Mouse (Mus musculus) small intestine, adult 2 months (tissue): ENCODE measurements around the gene E2f2. TPM values are rescaled to one million over a fixed set of nuclear protein-coding genes. Genes with fewer than 3 reads are reported as not detected.

Experiments used
- H3K27ac ChIP-seq: fragments of 200-500 bp; 2 replicates; pipeline ENCODE4 v1.5.1; 2012; ENCODE audit warnings: low read depth, low read length, control low read depth, inconsistent platforms; ENCODE audit not compliant: insufficient read depth
- H3K27me3 ChIP-seq: fragments of 200-500 bp; 2 replicates; pipeline ENCODE4 v1.6.1; 2012; ENCODE audit warnings: mild to moderate bottlenecking, moderate library complexity, low read length, inconsistent platforms; ENCODE audit not compliant: control insufficient read depth, insufficient read depth
- H3K36me3 ChIP-seq: fragments of 200-500 bp; 2 replicates; pipeline ENCODE4 v1.6.1; 2012; ENCODE audit warnings: mild to moderate bottlenecking, low read length, control low read depth, inconsistent platforms; ENCODE audit not compliant: control insufficient read depth, insufficient read depth
- H3K4me1 ChIP-seq: fragments of 200-500 bp; 2 replicates; pipeline ENCODE4 v1.6.1; 2012; ENCODE audit warnings: low read length, inconsistent platforms, mixed read lengths; ENCODE audit not compliant: control insufficient read depth, insufficient read depth, insufficient read length
- H3K4me3 ChIP-seq: fragments of 200-500 bp; 2 replicates; pipeline ENCODE4 v1.5.1; 2012; ENCODE audit warnings: low read depth, mild to moderate bottlenecking, control low read depth, inconsistent platforms, low read length, moderate library complexity
- CTCF ChIP-seq: fragments of 200-500 bp; IDR thresholded peaks from 2 replicates; pipeline ENCODE4 v1.5.1; 2012; ENCODE audit warnings: low read depth, mild to moderate bottlenecking, control low read depth, inconsistent platforms, low read length, moderate library complexity, mixed read lengths; ENCODE audit not compliant: insufficient replicate concordance, insufficient read length; ENCODE audit errors: extremely low read depth
- POLR2A ChIP-seq: fragments of 200-500 bp; IDR thresholded peaks from 2 replicates; pipeline ENCODE4 v1.6.1; 2012; ENCODE audit warnings: low read depth, mild to moderate bottlenecking, control low read depth, inconsistent platforms, low read length, moderate library complexity
- WGBS: fragments of 180-500 bp; shearing (Covaris S2); methylation state at CpG from one replicate; pipeline ENCODE4 v1.1.7; 2018; 5-methylcytosine and 5-hydroxymethylcytosine counted together
- polyA plus RNA-seq: library from polyadenylated mRNA; depleted of rRNA; stranded (reverse); fragments of >200 nt; gene quantifications from 2 replicates; pipeline ENCODE4 v1.2.3, GENCODE M21; 2012

E2f2 gene
- polyA plus RNA-seq, 1 experiment: 11.5 TPM

GRCm38 (mm10) chr4:136220133-136220775, 48.1 kb downstream of the E2f2 start:
- no peak overlapping the region for H3K4me3 ChIP-seq
- H3K27ac ChIP-seq: no peak overlapping the region
- WGBS: 49% methylated on average over 17 of the region's 17 CpGs
- H3K36me3 ChIP-seq: no peaks in the 10 kb centered on the region
- TF ChIP-seq POLR2A (no peak), CTCF (no peak)
- peaks cover 7% of the 10 kb centered on the region for H3K4me1 ChIP-seq
- no peaks in the 10 kb centered on the region for H3K27me3 ChIP-seq

GRCm38 (mm10) chr4:136223549-136224239, 51.5 kb downstream of the E2f2 start:
- no peak overlapping the region for H3K27ac ChIP-seq
- H3K4me1 ChIP-seq: peaks cover 5% of the 10 kb centered on the region; the same call in 1 of the 2 replicates
- no peaks in the 10 kb centered on the region for H3K36me3 ChIP-seq
- no peak overlapping the region for H3K4me3 ChIP-seq
- WGBS: 79% methylated on average over 13 of the region's 13 CpGs
- TF ChIP-seq POLR2A: no peak
- no peak for TF ChIP-seq CTCF
- no peaks in the 10 kb centered on the region for H3K27me3 ChIP-seq

DNA sequence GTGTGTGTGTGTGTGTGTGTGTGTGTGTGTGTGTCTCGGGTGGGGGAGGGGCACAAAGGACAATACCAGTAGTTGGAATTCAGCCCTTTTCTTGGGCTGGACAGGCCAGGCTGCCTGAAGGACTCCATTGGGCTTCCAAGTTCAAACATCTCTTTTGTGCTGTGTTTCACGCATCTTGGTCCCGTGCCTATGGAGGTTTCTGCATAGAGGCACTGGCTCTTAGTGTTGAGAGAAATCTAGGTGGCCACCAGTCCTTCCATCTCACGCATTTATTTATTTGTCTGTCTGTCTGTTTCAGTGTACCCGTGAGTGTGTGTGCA, 52.0 kb downstream of the E2f2 start:
- TF ChIP-seq CTCF: no peak
- no peak for TF ChIP-seq POLR2A
- no peaks in the 10 kb centered on the region for H3K36me3 ChIP-seq
- 63% methylated on average over 5 of the region's 5 CpGs for WGBS
- H3K4me1 ChIP-seq: peaks cover 5% of the 10 kb centered on the region; the same call in 1 of the 2 replicates
- no peaks in the 10 kb centered on the region for H3K27me3 ChIP-seq
- no peak overlapping the region for H3K4me3 ChIP-seq
- H3K27ac ChIP-seq: no peak overlapping the region

DNA sequence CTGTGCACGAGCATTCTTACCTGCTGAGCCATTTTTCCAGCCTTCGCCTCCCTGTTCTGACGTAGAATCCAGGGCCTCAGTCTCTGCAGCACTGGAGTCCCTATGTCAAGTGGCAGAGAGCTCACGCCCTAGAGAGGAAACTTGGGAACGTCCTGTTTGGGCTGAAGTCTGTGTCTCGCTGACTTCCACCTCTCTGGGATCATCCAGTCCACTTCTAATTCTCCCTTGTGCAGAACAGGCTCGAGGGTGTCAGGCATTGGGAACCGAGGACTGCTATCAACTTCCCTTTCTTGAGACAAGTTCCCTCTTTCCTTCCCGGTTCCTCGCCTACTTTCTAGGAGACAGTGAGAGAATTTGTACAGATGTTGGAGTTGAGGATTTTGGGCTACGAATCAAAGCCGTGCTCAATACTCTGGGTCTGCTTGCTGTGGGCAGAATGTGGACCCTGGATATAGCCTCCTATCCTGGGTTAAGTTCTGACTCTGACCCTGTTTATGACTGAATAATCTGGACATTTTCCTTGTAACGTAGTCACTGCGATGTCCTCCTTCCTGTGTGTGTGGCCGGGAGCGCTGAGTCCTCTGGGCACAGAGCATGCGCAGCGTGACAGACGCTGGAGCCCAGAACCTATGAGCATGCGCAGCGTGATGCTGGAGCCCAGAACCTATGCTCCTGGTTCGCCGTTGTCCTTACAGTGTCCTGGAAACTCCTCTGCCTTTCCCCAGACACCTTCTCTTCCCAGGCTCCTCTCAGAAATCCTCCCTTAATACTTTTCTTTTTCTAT, 52.7 kb downstream of the E2f2 start:
- 76% methylated on average over 23 of the region's 23 CpGs for WGBS
- no peaks in the 10 kb centered on the region for H3K36me3 ChIP-seq
- H3K4me3 ChIP-seq: no peak overlapping the region
- H3K27ac ChIP-seq: no peak overlapping the region; the same call in 1 of the 2 replicates
- 0 out of 2 replicates have a peak, but pooled peaks cover 5% of the 10 kb centered on the region for H3K4me1 ChIP-seq
- TF ChIP-seq CTCF (no peak), POLR2A (no peak)
- no peaks in the 10 kb centered on the region for H3K27me3 ChIP-seq

- H3K4me1 ChIP-seq: peaks cover 7% of the 10 kb centered on the region; the same call in 1 of the 2 replicates
- WGBS: 83% methylated on average over 7 of the region's 7 CpGs
- TF ChIP-seq CTCF (no peak), POLR2A (no peak)
- H3K27me3 ChIP-seq: no peaks in the 10 kb centered on the region
- H3K4me3 ChIP-seq: no peak overlapping the region
- no peaks in the 10 kb centered on the region for H3K36me3 ChIP-seq
- H3K27ac ChIP-seq: no peak overlapping the region
These were observed 55.2 kb downstream of the E2f2 start for GRCm38 (mm10) chr4:136227408-136227807.

DNA sequence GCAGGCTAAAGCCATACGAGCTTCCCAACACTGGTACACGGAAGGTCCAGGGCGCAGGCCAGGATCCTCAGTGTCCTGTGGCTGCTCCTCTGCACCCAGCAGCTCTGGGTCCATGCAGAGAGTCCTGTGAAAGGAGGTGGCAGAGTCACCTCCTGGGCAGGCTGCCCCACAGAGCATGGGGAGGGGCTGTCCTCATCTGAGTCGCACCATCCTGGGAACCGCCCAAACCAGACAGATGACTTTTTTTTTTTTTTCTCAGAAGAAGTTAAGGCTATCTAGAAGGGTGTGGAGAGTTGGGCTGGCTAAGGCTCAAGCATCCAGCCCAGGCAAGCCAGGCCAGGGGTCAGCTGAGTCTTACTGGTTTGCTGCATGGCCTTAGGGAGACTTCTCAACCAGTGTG, 56.4 kb downstream of the E2f2 start:
- no peaks in the 10 kb centered on the region for H3K27me3 ChIP-seq
- peaks cover 7% of the 10 kb centered on the region; the same call in 1 of the 2 replicates for H3K4me1 ChIP-seq
- H3K36me3 ChIP-seq: no peaks in the 10 kb centered on the region
- no peak overlapping the region for H3K4me3 ChIP-seq
- WGBS: 55% methylated on average over 5 of the region's 5 CpGs
- no peak overlapping the region for H3K27ac ChIP-seq
- TF ChIP-seq CTCF (no peak), POLR2A (no peak)

DNA sequence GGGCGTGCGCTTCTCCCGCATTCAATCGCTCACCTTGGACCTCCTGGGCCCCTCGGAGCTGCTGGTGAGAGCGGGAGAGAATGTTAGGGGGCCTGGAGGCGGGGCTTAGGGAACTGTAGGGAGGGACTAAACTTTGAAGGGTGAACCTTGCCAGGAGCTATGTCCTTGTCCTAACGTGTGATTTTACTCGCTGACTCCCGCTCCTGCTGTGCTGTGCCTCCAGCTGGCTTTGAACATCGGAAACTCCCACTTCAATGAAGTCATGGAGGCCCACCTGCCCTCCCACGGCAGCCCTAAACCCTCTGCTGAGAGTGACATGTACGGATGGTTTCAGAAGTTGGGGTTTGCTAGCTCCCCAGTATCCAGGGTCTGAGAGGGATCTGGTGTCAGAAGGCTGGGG, 66.5 kb downstream of the E2f2 start:
- H3K4me3 ChIP-seq: no peak overlapping the region
- H3K36me3 ChIP-seq: no peaks in the 10 kb centered on the region
- no peak overlapping the region for H3K27ac ChIP-seq
- 46% methylated on average over 13 of the region's 13 CpGs for WGBS
- TF ChIP-seq POLR2A (no peak), CTCF (no peak)
- H3K4me1 ChIP-seq: no peaks in the 10 kb centered on the region
- no peaks in the 10 kb centered on the region for H3K27me3 ChIP-seq
